Mouse (Mus musculus) lung, adult 18-20 months (tissue): ENCODE data around the gene 2310050C09Rik.

Source experiments
- DNase-seq, 2 experiments: peaks; one replicate each; pipeline ENCODE4 v3.0.0; 2022; ENCODE audit warnings: mixed read lengths in 2 of 2

2310050C09Rik gene

DNA sequence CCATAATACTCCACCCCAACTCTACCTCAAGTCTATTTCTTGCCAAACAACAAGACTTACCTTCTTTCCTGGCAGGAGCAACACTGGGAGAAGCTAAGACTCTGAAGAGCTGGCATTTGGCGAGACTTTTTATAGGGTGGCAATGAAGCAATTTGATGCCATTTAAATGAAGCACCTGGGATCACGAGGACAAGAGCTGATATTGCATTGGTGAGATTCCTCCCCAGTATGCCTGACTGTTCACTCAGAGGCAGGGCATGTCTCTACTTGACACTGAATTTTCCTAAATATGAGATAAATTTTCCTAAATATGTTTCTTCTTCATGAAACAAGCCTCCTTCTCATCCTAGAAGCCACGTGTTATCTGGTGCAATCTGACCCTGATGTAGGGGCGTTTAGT is at the start of gene 2310050C09Rik:
2310050C09Rik (minus strand) TSS at position 101 of the 400 bp plus-strand sequence.
- no peak for DNase-seq

DNA sequence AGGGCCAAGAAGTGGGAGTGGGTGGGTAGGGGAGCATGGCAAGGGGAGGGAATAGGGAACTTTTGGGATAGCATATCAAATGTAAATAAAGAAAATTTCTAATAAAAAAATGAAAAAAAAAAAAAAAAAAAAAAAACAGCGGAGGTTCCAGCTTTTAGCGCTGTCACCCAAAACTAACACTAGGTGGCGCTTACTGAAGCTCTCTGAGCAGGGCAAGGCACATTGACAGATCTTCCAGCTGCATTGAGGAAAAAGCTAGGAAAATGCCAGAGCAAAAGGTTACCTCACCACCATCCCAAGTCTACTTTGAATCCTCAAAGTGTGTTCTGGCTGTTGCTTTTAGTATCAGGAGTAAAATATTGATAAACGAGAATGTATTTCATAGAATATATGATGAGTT is 37.6 kb upstream of the 2310050C09Rik start:
- DNase-seq: no peak

DNA sequence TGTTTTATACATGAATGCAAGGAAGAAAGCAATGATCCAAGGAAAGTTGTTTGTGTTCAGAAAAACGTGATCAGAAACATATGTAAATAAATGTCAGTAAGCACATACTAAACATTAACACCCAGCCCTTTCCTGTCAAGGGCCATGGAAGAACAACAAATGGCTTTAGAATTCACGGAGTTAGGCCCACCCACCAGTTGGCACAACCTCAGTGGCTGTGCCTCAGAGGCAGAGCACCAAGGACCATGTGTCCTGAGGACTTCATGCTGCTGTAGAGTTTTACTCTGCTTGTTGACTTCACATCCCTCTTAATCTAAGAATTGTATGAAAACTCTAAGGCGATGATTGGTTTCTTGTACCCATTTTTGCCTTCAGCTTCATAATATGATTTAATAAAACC is 35.2 kb upstream of the 2310050C09Rik start:
- no peak for DNase-seq

DNA sequence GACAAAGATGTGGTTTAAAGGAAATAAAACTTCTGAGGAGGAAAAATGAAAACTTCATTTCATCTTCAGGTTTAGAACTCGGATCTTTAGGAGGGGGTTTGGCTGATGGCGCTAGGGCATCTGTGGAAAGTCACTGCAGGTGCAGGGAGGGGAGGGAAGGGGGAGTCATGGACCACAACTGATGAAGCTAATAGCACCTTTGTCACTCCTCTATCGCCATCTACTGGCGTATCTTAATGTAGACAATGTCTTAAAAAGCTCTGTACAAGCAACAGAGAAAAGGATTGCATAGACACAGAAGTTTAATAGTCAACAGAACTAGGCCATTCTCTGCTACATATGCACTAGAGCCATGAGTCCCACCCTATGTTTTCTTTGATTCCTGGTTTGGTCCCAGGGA is 33.6 kb upstream of the 2310050C09Rik start:
- DNase-seq: no peak

DNA sequence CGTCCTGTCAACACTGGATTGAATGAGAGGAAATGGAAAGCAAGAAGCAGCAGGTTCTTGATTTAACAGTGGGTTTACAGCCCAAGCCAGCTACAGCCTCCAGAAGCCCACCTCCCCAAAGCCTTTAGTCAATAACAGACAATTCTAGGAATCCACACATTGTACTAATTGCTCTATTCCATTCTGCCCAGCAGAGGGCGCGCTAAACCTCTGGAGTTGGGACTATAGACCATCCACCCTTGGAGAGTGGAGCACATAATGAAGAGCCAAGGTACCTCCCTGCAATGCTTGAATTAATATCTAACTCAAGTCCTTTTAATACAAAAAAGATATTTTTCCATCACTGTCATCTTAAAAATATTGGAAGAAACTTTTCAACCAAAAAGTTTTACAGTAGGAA is 33.0 kb upstream of the 2310050C09Rik start:
- DNase-seq: peak in 1 of 2 experiments; percentile 8

DNA sequence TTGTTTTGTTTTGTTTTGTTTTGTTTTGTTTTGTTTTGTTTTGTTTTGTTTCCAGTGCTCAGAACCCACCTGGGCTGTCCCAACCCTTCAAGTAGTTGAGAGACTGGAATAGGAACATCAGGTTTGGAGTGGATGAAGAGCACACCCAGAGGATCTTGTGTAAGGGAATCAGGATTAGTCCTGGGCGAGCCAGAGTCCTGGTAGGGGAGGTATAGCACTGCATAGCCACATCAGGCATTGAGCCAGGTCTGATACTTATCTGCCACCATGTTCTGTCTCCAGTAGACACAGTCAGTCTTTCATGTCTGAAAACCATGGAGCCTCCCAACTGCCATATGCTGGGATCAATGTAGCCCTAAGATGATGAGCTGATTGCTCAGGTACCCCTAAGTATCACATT is 24.5 kb upstream of the 2310050C09Rik start:
- no peak for DNase-seq

DNA sequence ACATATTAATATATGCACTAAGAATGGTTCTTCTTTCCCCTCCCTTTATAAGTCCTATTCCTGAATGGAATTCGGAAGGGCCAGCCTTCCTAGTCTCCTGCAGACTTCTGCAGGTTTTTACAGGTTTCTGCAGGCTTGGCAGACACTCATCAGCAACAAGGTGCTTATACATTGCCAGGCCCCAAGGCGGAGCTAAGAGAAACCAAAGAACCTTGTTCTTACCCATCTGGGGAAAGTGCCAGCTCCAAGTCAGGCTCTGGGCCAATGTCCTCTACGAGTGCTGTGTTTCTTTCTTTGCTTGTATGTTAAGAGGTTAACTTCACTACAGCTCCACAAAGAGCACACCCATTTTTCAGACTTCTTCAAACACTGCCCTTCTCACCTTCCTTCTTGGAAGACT is 24.0 kb upstream of the 2310050C09Rik start:
- peak; percentile 49 to 63 for DNase-seq

DNA sequence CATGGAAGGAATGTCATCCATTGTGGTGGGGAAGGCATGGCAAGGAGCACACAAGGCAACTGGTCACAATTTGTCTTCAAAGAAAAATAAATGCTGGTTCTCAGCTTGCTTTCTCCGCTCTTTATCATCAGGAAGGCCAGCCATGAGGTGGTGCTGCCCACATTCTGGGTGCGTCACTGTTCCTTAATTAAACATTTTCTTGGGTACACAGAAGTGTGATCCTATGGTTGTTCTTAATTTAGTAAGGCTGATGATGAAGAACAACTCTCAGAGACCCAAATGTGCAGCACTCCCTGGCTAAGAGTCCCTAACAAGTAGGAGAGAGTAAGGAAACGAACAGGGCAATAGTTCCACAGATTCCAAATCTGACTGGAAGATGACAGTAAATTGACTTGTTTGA is 4.2 kb upstream of the 2310050C09Rik start:
- DNase-seq: no peak

DNA sequence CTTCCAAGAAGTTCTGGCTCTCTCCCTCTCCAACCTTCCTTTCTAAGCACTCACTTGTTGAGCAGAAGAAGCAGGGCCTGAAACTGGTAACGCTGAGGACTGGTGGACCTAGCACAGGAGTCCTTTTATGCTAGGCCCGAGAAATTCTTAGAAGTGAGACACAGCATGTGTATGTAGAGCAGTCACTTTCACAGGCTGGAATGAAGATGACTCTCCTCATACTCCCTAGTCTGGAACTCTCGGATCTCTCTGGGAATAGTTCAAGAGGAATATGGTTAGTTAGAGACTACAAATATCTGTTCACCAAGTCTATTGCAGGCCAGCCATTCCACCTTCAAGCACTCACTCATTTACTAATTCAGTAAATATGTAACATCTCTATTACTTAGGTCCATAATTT is 18.8 kb downstream of the 2310050C09Rik start, which contains the start of gene Lce1l:
Lce1l (minus strand) TSS at position 101 of the 400 bp plus-strand sequence.
- no peak for DNase-seq

DNA sequence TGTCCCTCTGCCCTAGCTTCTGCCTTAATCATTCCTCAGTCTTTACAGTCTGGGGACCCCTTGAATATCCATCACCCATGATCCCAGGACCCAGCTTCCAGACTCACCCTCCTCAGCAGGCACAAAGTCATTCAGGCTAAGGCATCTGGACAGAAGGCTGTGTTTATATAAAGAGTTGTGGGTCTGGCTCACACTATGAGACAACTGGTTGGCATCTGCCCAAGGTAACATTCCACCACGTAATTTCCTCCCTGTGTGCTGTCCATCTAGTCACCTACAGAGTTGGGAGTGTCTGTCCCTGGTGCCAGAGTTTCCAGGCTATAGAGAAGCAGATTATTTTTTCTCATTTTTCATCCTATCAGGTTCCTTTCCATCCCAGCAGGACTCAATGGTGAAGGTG is 42.9 kb downstream of the 2310050C09Rik start, which contains the start of gene Kprp:
Kprp (minus strand) TSS at position 140 of the 400 bp plus-strand sequence.
- DNase-seq: no peak

DNA sequence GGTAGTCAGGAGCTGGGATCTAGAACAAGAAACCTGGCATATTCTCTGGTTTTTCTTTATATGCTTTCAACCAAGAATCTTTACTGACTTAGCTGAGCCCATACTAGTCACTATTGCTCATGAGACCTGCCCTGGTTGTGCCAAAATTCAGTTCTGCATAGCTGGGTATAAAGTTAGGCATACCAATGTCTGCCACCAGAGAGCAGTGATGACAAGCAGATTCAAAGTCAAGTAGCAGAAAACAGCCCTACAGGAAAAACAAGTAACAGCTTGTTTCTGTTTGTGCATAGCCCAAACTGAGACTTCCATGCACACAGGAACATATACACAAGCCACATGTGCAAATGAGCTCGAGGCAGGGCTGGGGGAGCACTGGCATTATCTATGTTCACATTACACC is 44.2 kb downstream of the 2310050C09Rik start:
- no peak for DNase-seq
